Mouse (Mus musculus) heart, embryonic 16.5 days (tissue): ENCODE measurements around the gene Hoxd13. TPM values are rescaled to one million over a fixed set of nuclear protein-coding genes. Genes with fewer than 3 reads are reported as not detected.

Experiments used
- ATAC-seq: fragments of 200-750 bp; cut with Nextera tagmentation; replicated peaks from 2 replicates; pipeline ENCODE4 v1.8.0; 2017; ENCODE audit warnings: moderate number of reproducible peaks; ENCODE audit not compliant: insufficient read depth, low FRiP score; ENCODE audit errors: extremely low read depth
- H3K27ac ChIP-seq: fragments of 300-500 bp; sonication (generic); 2 replicates; pipeline ENCODE4 v1.5.1; 2014; ENCODE audit warnings: mild to moderate bottlenecking, low read length, control low read depth, moderate library complexity
- H3K27me3 ChIP-seq: fragments of 300-500 bp; sonication (generic); 2 replicates; pipeline ENCODE4 v1.6.1; 2014; ENCODE audit warnings: low read length, mixed read lengths; ENCODE audit not compliant: control insufficient read depth, insufficient read depth
- H3K36me3 ChIP-seq: fragments of 300-500 bp; sonication (generic); 2 replicates; pipeline ENCODE4 v1.6.1; 2014; ENCODE audit not compliant: control insufficient read depth, insufficient read depth
- H3K4me1 ChIP-seq: fragments of 300-500 bp; sonication (generic); 2 replicates; pipeline ENCODE4 v1.6.1; 2014; ENCODE audit warnings: low read length, mixed read lengths; ENCODE audit not compliant: control insufficient read depth, insufficient read depth
- H3K4me2 ChIP-seq: fragments of 300-500 bp; sonication (generic); 2 replicates; pipeline ENCODE4 v1.6.1; 2014; ENCODE audit warnings: low read depth, mild to moderate bottlenecking, control low read depth, low read length
- H3K4me3 ChIP-seq: fragments of 300-500 bp; sonication (generic); 2 replicates; pipeline ENCODE4 v1.5.1; 2014; ENCODE audit warnings: mild to moderate bottlenecking, control low read depth, low read length
- H3K9ac ChIP-seq: fragments of 300-500 bp; sonication (generic); 2 replicates; pipeline ENCODE4 v1.6.1; 2014; ENCODE audit warnings: low read length, control low read depth
- H3K9me3 ChIP-seq: fragments of 300-500 bp; sonication (generic); replicated peaks from 2 replicates; pipeline ENCODE4 v1.6.1; 2016; ENCODE audit warnings: low read length; ENCODE audit not compliant: control insufficient read depth
- WGBS: fragments of 180-500 bp; shearing (Covaris S2); extraction: QIAGEN DNeasy Blood & Tissue Kit; methylation state at CpG from one replicate; pipeline ENCODE4 v1.1.7; 2014; 5-methylcytosine and 5-hydroxymethylcytosine counted together
- polyA plus RNA-seq: library from polyadenylated mRNA; unstranded; fragments of >200 nt; fragmentation: Nextera tagmentation; extraction: Ambion mirVana; gene quantifications from 2 replicates; pipeline ENCODE4 v1.2.1, GENCODE M21; 2015

The Hoxd13 gene
- polyA plus RNA-seq, 1 experiment from 2014 or later, result not detected

DNA sequence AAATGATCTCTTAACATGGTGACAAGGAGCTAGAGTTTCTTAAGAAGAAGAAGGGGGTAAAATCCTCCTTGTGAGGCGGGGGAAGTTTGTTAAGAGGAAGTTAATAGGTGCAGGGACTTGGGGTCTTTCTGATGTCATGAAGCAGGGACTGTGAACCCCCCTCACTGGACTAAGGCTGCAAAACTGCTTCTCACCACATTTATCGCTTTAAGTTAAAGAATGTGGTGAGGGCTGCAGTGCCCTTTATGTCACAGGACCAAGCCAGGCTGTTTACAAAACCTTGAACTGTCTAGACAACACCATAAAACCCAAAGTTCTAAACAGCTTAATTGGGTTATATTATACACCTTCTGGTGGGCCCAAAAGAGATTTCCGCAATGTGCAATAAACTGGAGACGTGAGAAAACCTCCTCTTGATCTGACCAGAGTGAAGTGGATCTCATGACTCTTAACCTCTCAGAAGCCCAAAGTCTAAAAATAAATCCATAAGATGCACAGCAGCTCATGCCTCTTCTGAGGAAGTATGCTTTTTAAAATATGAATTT, 17.0 kb downstream of the Hoxd13 start:
- H3K27ac ChIP-seq, result no peak overlapping the region
- WGBS, result 13% methylated on average over 4 of the region's 4 CpGs
- H3K4me2 ChIP-seq, result no peak overlapping the region
- H3K4me3 ChIP-seq, result no peak overlapping the region
- peaks cover 89% of the 10 kb centered on the region for H3K27me3 ChIP-seq
- no peaks in the 10 kb centered on the region for H3K9me3 ChIP-seq
- no peak for ATAC-seq
- no peak overlapping the region for H3K9ac ChIP-seq
- no peaks in the 10 kb centered on the region for H3K4me1 ChIP-seq
- H3K36me3 ChIP-seq, result no peaks in the 10 kb centered on the region

DNA sequence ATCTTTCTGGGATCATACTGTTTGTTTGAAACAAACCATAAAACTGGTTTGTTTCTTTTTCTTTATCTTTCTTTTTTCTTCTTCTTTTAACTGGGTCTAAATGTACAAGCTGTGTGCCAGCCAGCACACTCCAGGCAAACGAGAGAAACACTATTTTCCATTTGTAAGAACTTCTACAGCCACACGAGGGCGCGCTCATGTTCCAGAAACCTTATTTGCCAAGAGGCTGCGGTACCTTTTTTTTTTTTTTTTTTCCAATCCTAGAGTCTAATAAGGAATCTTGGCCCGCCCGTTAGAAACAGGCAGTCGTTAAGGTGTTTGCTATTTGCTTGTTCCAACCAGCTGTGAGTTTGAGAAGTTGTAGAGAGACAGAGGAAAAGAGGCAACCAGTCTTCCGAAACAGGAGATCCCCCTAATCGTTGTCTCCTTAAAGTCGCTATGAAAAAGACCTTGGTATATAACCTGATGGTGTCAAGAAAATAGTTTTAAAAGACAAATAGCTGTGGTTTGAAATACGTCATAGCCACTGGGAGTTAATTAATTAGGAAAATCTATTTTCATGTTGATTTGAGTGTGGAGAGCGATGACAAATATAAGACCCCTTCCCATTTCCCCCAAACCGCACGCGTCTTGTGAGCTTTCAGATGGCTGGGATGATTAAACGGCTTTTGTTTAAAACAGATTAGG, 18.3 kb downstream of the Hoxd13 start:
- no peak overlapping the region for H3K9ac ChIP-seq
- WGBS, result 7% methylated on average over 17 of the region's 17 CpGs
- H3K4me1 ChIP-seq, result no peaks in the 10 kb centered on the region
- H3K36me3 ChIP-seq, result no peaks in the 10 kb centered on the region
- no peak for ATAC-seq
- H3K4me2 ChIP-seq, result no peak overlapping the region
- H3K27me3 ChIP-seq, result peaks cover 83% of the 10 kb centered on the region
- no peak overlapping the region for H3K4me3 ChIP-seq
- no peak overlapping the region for H3K27ac ChIP-seq
- no peaks in the 10 kb centered on the region; the same call in 1 of the 2 replicates for H3K9me3 ChIP-seq

DNA sequence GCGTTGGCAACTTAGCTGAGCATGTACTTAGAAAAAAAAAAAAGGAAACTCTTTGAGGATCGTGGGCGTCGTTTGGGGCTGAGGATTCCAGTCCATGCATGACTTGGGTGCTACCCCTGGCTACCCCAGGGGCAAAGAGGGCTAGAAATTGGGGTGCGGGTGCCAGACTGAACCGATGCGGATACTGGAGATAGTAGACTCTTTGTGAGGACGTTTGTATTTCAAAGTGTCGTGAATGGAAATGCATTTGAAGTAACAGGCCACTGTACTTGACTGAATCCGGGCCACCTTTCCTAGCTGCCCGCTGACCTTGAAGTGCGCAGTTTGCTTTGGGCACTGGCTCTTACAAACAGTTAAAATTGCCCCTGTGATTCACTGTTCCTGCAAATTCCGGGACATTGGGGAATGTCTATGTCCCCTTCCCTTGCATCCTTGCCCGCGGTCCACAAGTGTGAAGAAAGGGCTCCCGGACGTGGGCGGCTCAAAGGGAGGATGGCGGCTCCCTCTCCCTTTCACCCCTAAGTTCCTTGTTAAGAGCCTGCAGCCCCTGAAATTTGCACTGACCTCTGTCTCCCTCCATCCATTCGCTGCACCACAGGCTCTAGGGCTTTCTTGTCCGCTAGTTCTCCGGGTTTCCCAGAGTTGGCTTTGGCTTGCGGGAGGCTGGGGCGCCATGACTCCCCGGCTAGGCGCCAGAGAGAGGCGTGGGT, 19.0 kb downstream of the Hoxd13 start:
- WGBS, result 2% methylated on average over 27 of the region's 27 CpGs
- ATAC-seq, result no peak
- no peak overlapping the region for H3K4me3 ChIP-seq
- H3K9ac ChIP-seq, result no peak overlapping the region
- H3K4me1 ChIP-seq, result no peaks in the 10 kb centered on the region
- H3K36me3 ChIP-seq, result no peaks in the 10 kb centered on the region
- H3K4me2 ChIP-seq, result no peak overlapping the region
- H3K27me3 ChIP-seq, result peaks cover 83% of the 10 kb centered on the region
- H3K27ac ChIP-seq, result no peak overlapping the region
- H3K9me3 ChIP-seq, result no peaks in the 10 kb centered on the region; the same call in 1 of the 2 replicates

DNA sequence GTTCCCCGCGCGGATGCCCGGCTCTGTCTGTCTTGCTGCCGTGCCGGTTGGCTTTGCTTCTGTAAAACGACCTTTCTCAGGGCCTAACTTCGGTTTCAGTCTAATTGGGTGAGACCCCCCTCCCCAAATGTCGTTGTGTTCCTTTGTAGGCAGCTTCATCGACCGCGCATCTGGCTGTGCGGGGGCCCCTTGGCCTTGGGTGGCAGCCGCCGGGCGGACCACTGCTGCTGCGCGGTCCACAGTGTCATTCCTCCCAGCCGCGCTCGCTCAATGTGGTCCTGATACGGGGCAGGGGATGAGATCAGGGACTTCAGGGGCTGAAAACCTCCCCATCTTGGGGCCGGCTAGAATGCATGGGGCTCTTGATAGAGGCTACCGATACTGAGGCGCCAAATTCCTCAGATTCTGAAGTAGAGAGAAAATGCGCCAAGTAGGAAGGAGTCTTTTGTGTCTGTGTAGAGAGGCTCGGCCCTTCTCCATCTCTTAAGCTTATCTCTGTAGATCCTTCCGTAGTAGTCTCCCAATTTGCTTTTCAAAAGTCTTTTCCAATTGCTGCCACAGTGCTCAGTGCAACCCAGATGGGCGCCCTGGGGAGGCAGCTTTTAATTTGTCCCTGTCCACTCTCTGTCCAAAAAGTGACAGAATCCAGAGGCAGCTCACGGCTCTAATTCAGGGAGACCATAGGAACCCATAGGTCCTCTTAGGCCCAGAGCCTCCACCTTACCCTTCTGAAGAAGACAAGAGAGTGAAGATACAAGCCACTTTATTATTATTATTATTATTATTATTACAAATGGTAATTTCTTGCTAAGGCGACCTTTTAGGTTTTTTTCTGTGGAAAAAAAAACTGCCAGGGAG, 19.8 kb downstream of the Hoxd13 start:
- no peak overlapping the region for H3K4me3 ChIP-seq

DNA sequence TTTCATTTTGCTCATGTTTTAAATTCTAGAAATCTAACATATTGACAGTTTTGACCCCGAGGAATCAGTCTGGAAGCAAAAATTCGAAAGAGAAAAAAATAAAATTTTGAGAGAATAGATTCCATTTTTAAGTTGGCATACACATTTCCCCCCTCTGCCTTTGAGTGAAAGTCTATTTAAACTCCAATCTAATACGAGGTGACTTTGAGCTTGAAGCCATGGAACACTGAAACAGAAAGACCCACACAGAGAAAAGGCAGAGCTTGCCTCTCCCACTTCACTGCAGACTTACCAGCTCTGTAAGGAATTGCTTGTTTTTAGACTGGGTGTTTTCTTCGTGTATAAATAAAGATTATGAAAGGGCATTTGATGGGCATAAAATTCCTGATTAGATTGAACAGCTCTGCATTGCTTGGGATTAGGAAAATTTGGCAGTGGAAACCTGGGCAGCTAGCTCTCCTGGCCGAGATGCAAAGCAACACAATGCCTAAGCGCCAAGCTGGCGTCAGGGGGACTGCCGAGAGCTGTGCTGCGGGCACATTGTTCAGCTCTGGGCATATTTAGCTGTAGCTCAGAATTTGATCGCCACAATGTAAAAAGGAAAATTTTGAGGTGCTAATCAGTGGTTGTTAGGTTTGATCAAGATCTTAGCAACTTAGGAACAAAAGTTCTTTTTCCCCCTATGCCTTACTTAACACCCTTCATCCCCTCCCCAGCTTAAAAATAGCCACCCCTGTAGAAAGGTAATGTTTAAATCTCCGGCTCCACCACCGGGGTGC, 20.9 kb downstream of the Hoxd13 start:
- Histone ChIP-seq H3K36me3 (no peaks in the 10 kb centered on the region), H3K4me1 (no peaks in the 10 kb centered on the region), H3K4me2 (no peak overlapping the region), H3K27me3 (peaks cover 84% of the 10 kb centered on the region), H3K9me3 (no peaks in the 10 kb centered on the region; the same call in 1 of the 2 replicates), H3K9ac (no peak overlapping the region), H3K27ac (no peak overlapping the region), H3K4me3 (no peak overlapping the region)
- no peak for ATAC-seq
- WGBS, result 6% methylated on average over 12 of the region's 12 CpGs

More for the DNA sequence above, 19.8 kb downstream of the Hoxd13 start:
- Histone ChIP-seq H3K9me3 (no peaks in the 10 kb centered on the region; the same call in 1 of the 2 replicates), H3K27me3 (peaks cover 83% of the 10 kb centered on the region), H3K4me2 (no peak overlapping the region), H3K36me3 (no peaks in the 10 kb centered on the region), H3K9ac (no peak overlapping the region), H3K4me1 (no peaks in the 10 kb centered on the region), H3K27ac (no peak overlapping the region)
- WGBS, result 1% methylated on average over 31 of the region's 31 CpGs
- no peak for ATAC-seq

DNA sequence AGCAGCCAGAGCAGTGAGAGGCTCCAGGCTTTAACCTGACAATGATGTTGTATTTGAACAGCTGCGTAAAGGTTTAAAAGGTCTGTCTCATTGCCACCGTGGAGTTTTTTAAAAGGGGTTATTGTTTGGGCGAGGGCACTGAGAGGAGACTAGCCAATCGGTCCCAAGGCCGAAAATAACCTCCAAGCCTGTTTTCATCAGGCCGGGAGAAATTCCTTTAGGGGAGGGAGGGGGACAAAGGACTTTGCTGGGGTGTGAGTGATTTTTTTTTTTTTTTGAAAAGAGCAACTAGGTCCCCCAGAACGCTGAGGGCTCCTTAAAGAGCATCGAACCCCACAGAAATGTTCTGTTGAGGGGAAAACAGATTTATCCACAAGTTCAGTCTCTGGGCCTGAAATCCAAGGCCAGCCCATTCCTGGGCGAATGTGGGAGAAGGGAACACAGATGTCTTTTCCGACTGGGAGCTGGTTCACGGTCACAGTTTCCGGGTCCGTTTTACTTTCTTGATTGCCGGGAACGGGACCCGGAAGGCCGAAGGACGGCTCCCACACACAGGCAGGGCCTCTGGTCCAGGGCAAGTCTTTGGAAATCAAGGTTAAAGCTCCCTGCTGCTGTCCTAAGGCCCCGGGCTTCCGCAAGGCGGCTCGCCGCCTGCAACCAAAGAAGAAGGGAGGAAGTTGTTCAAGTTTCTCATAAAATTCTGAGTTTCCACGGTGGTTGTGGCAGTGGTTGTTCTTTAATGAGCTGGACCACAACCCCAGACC, 21.6 kb downstream of the Hoxd13 start:
- no peak overlapping the region for H3K27ac ChIP-seq
- whole genome bisulfite sequencing, result 2% methylated on average over 24 of the region's 24 CpGs
- H3K4me3 ChIP-seq, result no peak overlapping the region

GRCm38 (mm10) chr2:74690338-74690716, 22.2 kb downstream of the Hoxd13 start:
- no peaks in the 10 kb centered on the region; the same call in 1 of the 2 replicates for H3K9me3 ChIP-seq
- no peak for ATAC-seq
- H3K27ac ChIP-seq, result no peak overlapping the region
- H3K36me3 ChIP-seq, result no peaks in the 10 kb centered on the region
- no peak overlapping the region for H3K4me2 ChIP-seq
- H3K4me1 ChIP-seq, result no peaks in the 10 kb centered on the region
- peaks cover 84% of the 10 kb centered on the region for H3K27me3 ChIP-seq
- H3K4me3 ChIP-seq, result no peak overlapping the region
- 8% methylated on average over 8 of the region's 8 CpGs for WGBS
- H3K9ac ChIP-seq, result no peak overlapping the region

More for the DNA sequence above, 21.6 kb downstream of the Hoxd13 start:
- Histone ChIP-seq H3K36me3 (no peaks in the 10 kb centered on the region), H3K4me2 (no peak overlapping the region), H3K27me3 (peaks cover 84% of the 10 kb centered on the region), H3K9ac (no peak overlapping the region), H3K4me1 (no peaks in the 10 kb centered on the region), H3K9me3 (no peaks in the 10 kb centered on the region; the same call in 1 of the 2 replicates)
- no peak for ATAC-seq
